Comparison of ENCODE assay signal across 10 mouse cellular contexts in the genomic region with DNA sequence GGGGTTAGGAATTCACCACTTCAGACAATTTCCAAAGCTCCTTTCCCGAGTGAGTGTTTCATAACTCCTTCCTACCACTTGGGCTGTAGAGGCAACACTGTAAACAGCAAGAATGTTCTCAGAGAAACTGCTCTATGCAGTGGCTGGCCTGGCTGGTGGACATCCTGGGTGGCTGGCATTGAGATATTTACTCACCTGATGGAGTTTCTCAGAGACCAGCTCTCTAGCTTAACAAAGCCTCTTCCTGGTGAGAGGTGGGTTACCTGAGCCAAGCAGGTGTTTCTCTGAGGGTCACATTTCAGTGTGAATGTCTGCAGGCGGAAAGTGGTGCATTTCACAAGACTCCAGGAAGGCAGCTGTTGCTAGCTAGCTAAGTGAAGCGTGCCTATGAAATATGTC.
DNase-seq lines count a peak whose midpoint lies in the region; ATAC-seq and TF ChIP-seq lines count a peak whose summit lies in the region.
"Had no signal": no experiment of that assay in that cellular context is flagged by ENCODE, and none has a peak within 500 bp of the region (broad histone marks: within the 10 kb centered on the region; RNA-seq: fewer than 3 reads in every experiment).

No protein-coding gene starts in this region.

- H3K27ac ChIP-seq in cerebellum, adult 2 months (ENCODE audit: insufficient read depth, low read length), result peak overlapping the region; percentile 64; the same call in 1 of the 2 replicates
- 0 out of 2 replicates have a peak overlapping the region, but pooled peaks have one; percentile 34 for H3K27ac ChIP-seq in brown adipose tissue, adult 24 weeks (replicated peaks; ENCODE audit: low read depth, low read length)
- H3K27ac ChIP-seq in hindbrain, embryonic 12.5 days, result peak overlapping the region; percentile 95
- H3K27ac ChIP-seq in midbrain, embryonic 11.5 days (ENCODE audit: low read depth, low read length), result no peak overlapping the region
- H3K27ac ChIP-seq: liver, embryonic 15.5 days had no signal

- H3K4me2 ChIP-seq in hindbrain, embryonic 12.5 days (replicated peaks), result peak overlapping the region; percentile 64
- peak overlapping the region; percentile 66 for H3K4me2 ChIP-seq in midbrain, embryonic 11.5 days

- TF ChIP-seq POLR2A in cerebellum, adult 2 months (IDR thresholded peaks at IDR 0.05; ENCODE audit: borderline replicate concordance, insufficient read depth, low read length), result no peak

- H3K4me3 ChIP-seq in cerebellum, adult 2 months (replicated peaks; ENCODE audit: insufficient read depth, low read depth, low read length), result peak overlapping the region; percentile 92
- no peak overlapping the region for H3K4me3 ChIP-seq in brown adipose tissue, adult 24 weeks (ENCODE audit: insufficient read depth, low read depth, low read length)
- H3K4me3 ChIP-seq in hindbrain, embryonic 12.5 days, result peak overlapping the region; percentile 41
- H3K4me3 ChIP-seq in midbrain, embryonic 11.5 days (ENCODE audit: low read depth, low read length), result peak overlapping the region; percentile 44
- H3K4me3 ChIP-seq: liver, embryonic 15.5 days had no signal

- TF ChIP-seq CTCF in cerebellum, adult 2 months (IDR thresholded peaks at IDR 0.05; ENCODE audit: borderline replicate concordance, insufficient read depth, low read depth, low read length), result no peak

- ATAC-seq in cerebellum, adult (ENCODE audit: insufficient number of reproducible peaks, low FRiP score, low TSS enrichment), result no peak
- ATAC-seq in hindbrain, embryonic 12.5 days (ENCODE audit: low FRiP score), result no peak
- no peak for ATAC-seq in midbrain, embryonic 11.5 days (ENCODE audit: low FRiP score)
- no peak for ATAC-seq in inflammation-experienced regulatory T-cells, adult 6 months

- DNase-seq in cerebellum, adult 2 months, result peak; percentile 64 to 65
- DNase-seq in midbrain, embryonic 11.5 days (ENCODE audit: low spot score, missing footprints), result no peak
- no peak for DNase-seq in embryo, embryonic 11 days
- DNase-seq in layer of hippocampus, adult 9-11 months, result no peak
- DNase-seq: spleen, adult 18-20 months had no signal

- H3K9ac ChIP-seq in hindbrain, embryonic 12.5 days, result peak overlapping the region; percentile 57
- peak overlapping the region; percentile 49 for H3K9ac ChIP-seq in midbrain, embryonic 11.5 days (ENCODE audit: low read length)
- H3K9ac ChIP-seq: liver, embryonic 15.5 days had no signal

- no peaks in the 10 kb centered on the region for H3K4me1 ChIP-seq in cerebellum, adult 2 months (ENCODE audit: control insufficient read depth, insufficient read depth, low read length)
- H3K4me1 ChIP-seq in brown adipose tissue, adult 24 weeks (ENCODE audit: control insufficient read depth, insufficient read depth, insufficient read length, low read length), result peaks cover 8% of the 10 kb centered on the region
- peaks cover 47% of the 10 kb centered on the region for H3K4me1 ChIP-seq in hindbrain, embryonic 12.5 days
- peaks cover 20% of the 10 kb centered on the region for H3K4me1 ChIP-seq in midbrain, embryonic 11.5 days (ENCODE audit: control insufficient read depth, insufficient read depth, low read length)

- H3K27me3 ChIP-seq in cerebellum, adult 2 months (ENCODE audit: control insufficient read depth, insufficient read depth, low read length), result no peaks in the 10 kb centered on the region
- H3K27me3 ChIP-seq in hindbrain, embryonic 12.5 days, result no peaks in the 10 kb centered on the region
- H3K27me3 ChIP-seq in midbrain, embryonic 11.5 days (ENCODE audit: control insufficient read depth, insufficient read depth, low read length), result no peaks in the 10 kb centered on the region
- H3K27me3 ChIP-seq: liver, embryonic 15.5 days had no signal

- WGBS in cerebellum, adult 2 months, result 5% methylated on average over 3 of the region's 3 CpGs
- 55% methylated on average over 3 of the region's 3 CpGs for WGBS in hindbrain, embryonic 12.5 days
- 72% methylated on average over 3 of the region's 3 CpGs for WGBS in midbrain, embryonic 11.5 days

- no peaks in the 10 kb centered on the region for H3K9me3 ChIP-seq in hindbrain, embryonic 12.5 days (replicated peaks)
- H3K9me3 ChIP-seq in midbrain, embryonic 11.5 days (ENCODE audit: control insufficient read depth, low read length), result no peaks in the 10 kb centered on the region
- H3K9me3 ChIP-seq: liver, embryonic 15.5 days had no signal

- H3K36me3 ChIP-seq in hindbrain, embryonic 12.5 days, result no peaks in the 10 kb centered on the region
- no peaks in the 10 kb centered on the region for H3K36me3 ChIP-seq in midbrain, embryonic 11.5 days (ENCODE audit: control insufficient read depth, insufficient read depth, low read length)
- H3K36me3 ChIP-seq: liver, embryonic 15.5 days had no signal

Comparison
In these comparisons a context has a peak if more than half of its experiments do, and no peak if none do; other contexts are left out.
1. DNase-seq: peak in cerebellum, adult 2 months (2 of 2); none in midbrain, embryonic 11.5 days (single experiment), embryo, embryonic 11 days (single experiment) and layer of hippocampus, adult 9-11 months (single experiment).